Mouse (Mus musculus) frontal cortex, postnatal 14 days (tissue): ENCODE measurements at regions not wholly inside any gene's neighbourhood (a gene's known extent, or its start where the extent isn't known, plus 50 kb on each side); places are given as distances from the start of the nearest gene placed in this dataset.

Experiments
- DNase-seq, 2 experiments: peaks; one replicate each; pipeline ENCODE4 v3.0.0; 2022; ENCODE audit warnings: low spot score in 2 of 2

DNA sequence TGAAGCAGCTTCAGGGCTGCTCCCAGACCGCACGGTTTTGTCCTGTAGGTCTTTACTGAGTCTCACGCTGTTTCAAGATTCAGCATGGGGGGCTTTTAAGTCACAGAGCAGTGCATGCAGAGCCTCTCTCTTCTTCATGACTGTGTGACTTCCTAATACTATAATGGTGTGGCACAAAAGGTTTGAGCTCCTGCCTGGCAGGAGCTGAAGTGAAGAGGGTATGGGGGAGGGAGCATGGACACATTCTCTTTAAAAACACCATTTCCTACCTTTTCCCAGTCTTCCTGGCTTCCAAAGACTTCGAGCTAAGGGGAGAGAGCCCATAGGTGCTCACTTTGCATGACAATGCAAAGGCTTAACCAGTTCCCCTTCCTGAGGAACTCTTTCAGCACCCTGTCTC, 934.9 kb upstream of the Gm5150 start:
- DNase-seq: no peak

DNA sequence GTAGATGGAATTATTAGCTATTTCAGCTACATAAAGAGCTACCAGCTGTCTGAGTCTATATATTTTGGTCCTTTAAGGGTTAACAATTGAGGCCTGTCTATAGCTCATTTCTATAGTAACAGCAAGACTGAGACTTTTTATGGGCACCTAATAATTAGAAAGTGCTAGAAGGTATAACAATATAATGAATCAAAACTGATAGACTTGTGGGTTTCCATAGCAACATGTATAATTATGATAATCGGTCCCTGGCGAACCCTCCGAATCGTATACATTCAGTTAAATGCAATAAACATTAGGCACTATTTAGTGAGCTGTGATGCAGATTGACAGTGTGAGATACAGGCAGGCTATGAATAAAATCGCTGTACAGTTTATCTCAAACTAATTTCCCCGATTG, 933.3 kb upstream of the Gm5150 start:
- no peak for DNase-seq

GRCm38 (mm10) chr3:16939127-16939526, 932.9 kb upstream of the Gm5150 start:
- DNase-seq: no peak

DNA sequence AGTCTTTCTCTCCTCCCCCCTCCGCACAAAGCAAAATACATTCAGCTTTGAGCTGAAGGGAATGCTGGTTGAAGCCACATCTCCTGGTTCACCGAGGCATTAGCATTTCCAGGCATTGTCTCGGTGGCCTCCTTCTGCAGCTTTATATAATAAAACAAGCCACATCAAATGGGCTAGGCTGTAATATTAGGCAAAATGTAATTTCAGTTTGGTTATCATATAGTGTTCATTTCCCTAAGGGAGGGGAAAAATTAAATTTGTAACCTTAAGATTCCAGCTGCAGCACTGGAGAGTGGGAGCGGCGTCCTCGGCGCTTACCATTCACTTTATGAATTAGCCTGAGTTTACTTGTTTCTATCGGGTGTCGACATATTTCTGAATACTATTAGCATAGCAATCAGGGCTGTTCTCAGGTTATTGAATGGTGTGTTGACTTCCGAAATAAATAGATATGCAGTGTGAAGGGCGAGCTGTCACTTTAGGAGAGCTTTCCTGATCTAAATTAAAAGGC, 932.3 kb upstream of the Gm5150 start:
- no peak for DNase-seq

DNA sequence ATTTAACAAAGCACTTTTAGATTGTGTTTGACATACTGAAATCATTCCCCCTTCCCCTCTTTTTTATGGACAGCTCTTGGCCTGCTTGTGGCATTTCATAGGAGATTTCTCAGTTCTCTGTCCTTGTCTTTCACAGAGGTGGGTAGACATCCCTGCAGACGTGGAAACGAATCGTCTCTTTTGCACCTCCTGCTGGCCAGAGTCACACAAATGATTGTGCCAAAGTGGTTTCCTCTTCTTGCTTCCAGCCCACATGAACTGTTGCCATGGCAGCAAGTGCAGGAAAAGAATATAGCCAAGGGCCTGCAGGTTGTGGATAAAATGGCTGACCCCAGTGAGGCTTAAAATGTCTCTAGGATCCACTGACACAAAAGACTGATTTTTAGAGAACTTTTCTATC, 924.1 kb upstream of the Gm5150 start:
- DNase-seq: peak; percentile 55 to 59

GRCm38 (mm10) chr3:16929846-16930245, 923.6 kb upstream of the Gm5150 start:
- no peak for DNase-seq

DNA sequence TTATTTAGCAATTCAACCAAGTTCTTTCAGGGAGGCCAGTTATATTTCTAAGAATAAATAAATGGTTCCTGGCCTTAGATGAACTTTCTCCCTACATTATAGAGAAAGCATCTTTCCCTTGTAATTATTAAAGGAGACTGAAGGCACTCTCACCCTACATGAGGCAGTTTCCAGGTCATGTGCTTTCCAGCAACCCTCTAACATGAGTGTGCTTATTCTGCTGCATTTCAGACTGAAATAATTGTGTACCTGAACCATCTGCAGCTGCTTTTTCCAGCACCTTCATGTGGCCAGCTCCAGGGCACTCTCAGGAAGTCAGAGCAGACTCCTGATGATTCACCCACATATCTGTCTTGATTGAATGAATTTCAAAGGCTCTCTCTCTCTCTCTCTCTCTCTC, 917.8 kb upstream of the Gm5150 start:
- no peak for DNase-seq

DNA sequence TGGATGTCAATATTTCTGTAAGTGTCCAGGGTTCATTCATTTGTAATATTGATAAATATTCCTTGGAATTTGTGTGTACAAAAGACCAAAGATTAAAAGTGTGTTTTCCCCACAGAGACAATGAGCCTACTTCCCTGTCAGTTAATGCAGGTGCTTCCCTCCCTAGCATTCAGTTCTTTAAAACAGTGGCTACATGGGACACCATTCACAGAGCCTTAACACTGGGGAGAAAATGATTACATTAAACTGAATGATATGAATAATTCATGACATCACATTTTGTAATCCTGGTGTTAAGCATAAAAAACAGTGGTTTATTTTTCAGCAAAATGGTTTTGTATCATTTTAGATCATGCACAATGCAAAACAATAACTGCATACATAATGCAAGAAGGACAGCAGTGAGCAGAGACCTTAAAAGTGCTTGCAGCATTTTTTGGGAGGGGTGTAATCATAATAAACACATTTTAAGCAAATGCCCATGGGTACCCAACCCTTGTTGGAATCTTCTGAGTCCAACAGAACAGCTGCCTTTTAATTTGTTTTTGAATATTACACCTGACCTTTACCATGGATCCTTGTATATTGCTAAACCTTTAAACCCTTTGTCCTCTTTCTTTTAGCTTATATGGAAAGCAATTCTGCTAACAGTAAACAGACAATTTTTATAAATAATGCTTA, 917.1 kb upstream of the Gm5150 start:
- no peak for DNase-seq

- no peak for DNase-seq
Observed at GRCm38 (mm10) chr3:16921330-16921729, 915.1 kb upstream of the Gm5150 start.

GRCm38 (mm10) chr3:16918374-16918773, 912.1 kb upstream of the Gm5150 start:
- no peak for DNase-seq

DNA sequence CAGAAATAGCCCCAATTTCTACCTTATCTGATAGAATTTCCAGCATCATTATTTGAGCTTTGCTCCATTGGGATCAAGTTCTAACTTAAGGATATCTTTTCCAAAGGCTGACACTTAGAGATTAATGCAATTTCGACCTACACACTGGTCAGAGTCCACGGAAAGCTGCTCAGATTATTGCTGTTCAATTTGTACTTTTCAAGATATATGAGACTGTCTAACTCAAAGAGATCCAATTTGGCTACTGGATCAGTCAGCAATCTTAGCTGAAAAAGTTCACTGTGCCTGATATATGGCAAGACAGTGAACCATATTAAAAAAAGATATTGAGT, 909.8 kb upstream of the Gm5150 start:
- DNase-seq: no peak

- DNase-seq: no peak
Observed at GRCm38 (mm10) chr3:16915389-16916071, 909.3 kb upstream of the Gm5150 start.

DNA sequence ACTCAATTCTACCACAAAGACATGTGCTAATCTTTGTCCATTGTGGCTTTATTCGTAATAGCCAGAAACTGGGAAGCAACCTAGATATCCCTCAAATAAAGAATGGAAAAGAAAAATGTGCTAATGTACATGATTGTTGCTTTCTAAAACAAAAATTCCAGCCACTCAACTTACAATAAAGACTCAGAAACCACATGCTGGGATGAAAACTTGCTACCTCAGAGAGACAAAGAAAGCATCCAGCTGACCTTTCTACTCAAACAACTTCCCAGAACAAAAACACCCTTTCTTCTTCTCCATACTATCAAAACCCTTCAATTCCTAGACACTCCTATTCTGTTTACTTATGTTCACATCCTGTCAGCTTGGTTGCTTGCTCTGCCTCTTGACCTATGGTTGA, 881.9 kb upstream of the Gm5150 start:
- no peak for DNase-seq

- no peak for DNase-seq
Observed at GRCm38 (mm10) chr3:16872337-16873117, 866.3 kb upstream of the Gm5150 start.

DNA sequence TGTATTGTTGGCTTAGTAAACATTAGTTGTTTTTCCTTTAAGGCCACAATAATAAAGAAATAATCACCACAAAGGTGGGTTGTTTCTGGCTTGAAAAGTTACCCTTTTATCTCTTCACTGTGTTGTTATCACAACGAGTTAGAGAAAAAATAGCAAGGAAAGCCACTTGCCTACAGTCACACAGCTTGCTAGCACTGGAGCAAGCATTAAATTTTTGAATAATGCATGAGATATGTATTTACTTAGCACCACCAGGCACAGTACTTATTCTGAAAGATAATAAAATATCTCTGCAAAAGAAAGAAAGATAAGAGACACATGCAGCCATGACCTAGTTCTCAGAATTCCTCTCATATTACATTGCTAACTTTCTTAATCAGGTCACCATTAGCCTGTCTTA, 853.8 kb upstream of the Gm5150 start:
- no peak for DNase-seq

- no peak for DNase-seq
Observed at GRCm38 (mm10) chr3:16858931-16859330, 852.7 kb upstream of the Gm5150 start.

DNA sequence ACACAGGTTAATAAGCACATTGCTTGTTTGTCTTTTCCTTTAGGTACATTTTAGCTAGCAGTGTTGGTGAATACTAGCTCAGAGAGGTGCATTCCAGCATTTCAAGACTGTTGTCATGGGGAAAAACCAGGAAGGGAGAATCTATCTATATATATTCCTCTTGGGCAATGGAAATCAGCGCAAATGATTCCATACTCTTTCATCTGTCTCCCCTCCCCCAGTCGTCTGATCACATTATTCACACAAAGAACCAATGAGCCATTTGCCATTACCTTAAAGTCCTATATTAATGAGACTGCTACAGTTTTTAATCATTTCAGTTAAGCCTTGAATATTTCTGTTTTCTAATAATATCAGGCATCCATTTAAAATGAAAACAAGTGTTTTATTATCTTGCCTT, 849.0 kb upstream of the Gm5150 start:
- DNase-seq: no peak

- DNase-seq: no peak
Observed at GRCm38 (mm10) chr3:16853992-16854391, 847.8 kb upstream of the Gm5150 start.

DNA sequence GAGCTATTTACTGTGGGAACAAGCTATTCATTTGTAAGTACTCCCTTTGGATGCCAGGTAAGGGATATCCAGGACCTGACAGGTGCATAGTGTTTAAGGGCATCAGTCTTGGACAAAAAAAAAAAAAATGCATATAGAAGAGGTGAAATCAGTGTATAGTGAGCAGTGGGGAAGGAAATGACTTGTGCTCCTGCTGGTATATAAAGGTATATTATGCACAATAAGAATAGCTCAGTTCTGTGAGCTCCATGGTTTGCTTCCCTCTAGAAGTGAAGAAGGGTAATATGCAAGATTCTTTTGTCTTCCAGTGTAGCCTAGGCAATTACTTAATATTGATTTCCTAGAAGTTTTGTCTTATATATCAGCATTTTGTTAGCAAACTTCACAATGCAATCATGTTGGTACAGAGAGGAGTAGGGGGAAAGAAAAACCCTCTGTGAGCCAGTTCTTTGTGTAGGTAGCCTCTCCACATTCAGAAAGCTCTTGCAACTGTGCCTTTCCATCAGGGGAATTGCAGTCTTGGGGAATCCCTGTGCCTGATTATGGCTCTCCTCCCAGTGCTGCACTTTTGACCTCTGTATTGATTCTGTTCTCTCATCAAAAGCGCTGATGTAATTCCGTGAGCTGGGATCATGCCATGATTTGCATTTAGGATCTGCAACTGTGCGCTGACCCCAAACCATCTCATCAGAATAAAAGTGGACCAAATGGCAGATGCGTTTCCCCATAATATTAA, 840.7 kb upstream of the Gm5150 start:
- no peak for DNase-seq

- DNase-seq: no peak
Observed at GRCm38 (mm10) chr3:16820536-16820935, 814.3 kb upstream of the Gm5150 start.

- no peak for DNase-seq
Observed at GRCm38 (mm10) chr3:16819218-16820122, 813.2 kb upstream of the Gm5150 start.
